Mouse (Mus musculus) Patski (cell line): ENCODE measurements around the gene Sf3a2. TPM values are rescaled to one million over a fixed set of nuclear protein-coding genes. Genes with fewer than 3 reads are reported as not detected.
A peak's percentile ranks its signal among the peaks of the same experiment; 100 is the strongest.

Experiments
- ATAC-seq: fragments of 100-300 bp; one replicate; pipeline ENCODE4 v1.8.0; 2021
- CTCF ChIA-PET: fragments of 350-600 bp; sonication (Branson Sonifier 250); formaldehyde crosslinking; loops from one replicate; lab custom pipeline; 2022; ENCODE audit warnings: inconsistent platforms; lab: Charles Lee
- POLR2A ChIA-PET: fragments of 350-600 bp; sonication (Branson Sonifier 250); formaldehyde crosslinking; loops from one replicate; lab custom pipeline; 2022; ENCODE audit warnings: antibody characterized with exemption, inconsistent platforms; lab: Charles Lee
- DNase-seq: peaks from one replicate; pipeline ENCODE4 v3.0.0-alpha.2; 2011; ENCODE audit warnings: low read depth, low spot score
- H3K27me3 ChIP-seq: fragments of 371-371 bp; one replicate; pipeline ENCODE4 v1.5.1; 2021
- CTCF ChIP-seq: fragments of 100-300 bp; IDR thresholded peaks from one replicate; pipeline ENCODE4 v1.5.1; 2021
- in situ Hi-C: fragments of 300-500 bp; cut with MboI; formaldehyde crosslinking; loops from 3 replicates; pipeline ENCODE4 v1.11.1; 2018; ENCODE audit warnings: low pct_unique_long_range_greater_than_20kb, mixed read lengths
- polyA plus RNA-seq: library from polyadenylated mRNA; unstranded; gene quantifications from one replicate; pipeline ENCODE4 v1.2.3, GENCODE M21; 2021

Sf3a2 gene
- polyA plus RNA-seq, 1 experiment from 2014 or later, result 66.7 TPM

DNA sequence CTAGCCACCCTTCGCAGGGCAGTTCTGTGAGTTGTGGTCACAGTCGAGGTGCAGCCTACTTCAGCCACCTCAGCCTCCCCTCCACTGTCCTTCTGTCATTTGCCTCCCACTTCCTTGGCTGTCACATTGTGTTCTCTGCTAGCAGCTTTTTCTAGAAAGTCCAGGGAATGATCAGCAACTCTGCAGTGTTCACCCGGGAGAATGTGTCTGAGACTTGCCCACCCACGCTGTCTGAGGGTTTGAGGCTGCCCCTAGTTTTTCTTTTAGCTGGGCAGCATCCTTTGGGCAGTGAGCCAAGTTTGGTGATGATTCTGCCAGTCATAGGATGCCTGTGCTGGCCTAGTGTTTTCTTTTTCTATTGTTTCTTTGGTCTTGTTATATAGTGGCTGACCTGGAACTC lies 41.0 kb upstream of the Sf3a2 start:
- in situ Hi-C loops, result no loop called here
- no peak for TF ChIP-seq CTCF
- POLR2A ChIA-PET, result interaction anchor here (1.3 kb wide), 1 partner anchor 17 kb away, joined by 3 read pairs; no protein-coding TSS in a partner anchor
- no peaks in the 10 kb centered on the region for H3K27me3 ChIP-seq
- CTCF ChIA-PET, result interaction anchor here (1.1 to 7.0 kb wide), 4 partner anchors 10 to 24 kb away, joined by 3 to 43 read pairs (median 3); no protein-coding TSS in a partner anchor
- ATAC-seq (no peak), DNase-seq (no peak)

DNA sequence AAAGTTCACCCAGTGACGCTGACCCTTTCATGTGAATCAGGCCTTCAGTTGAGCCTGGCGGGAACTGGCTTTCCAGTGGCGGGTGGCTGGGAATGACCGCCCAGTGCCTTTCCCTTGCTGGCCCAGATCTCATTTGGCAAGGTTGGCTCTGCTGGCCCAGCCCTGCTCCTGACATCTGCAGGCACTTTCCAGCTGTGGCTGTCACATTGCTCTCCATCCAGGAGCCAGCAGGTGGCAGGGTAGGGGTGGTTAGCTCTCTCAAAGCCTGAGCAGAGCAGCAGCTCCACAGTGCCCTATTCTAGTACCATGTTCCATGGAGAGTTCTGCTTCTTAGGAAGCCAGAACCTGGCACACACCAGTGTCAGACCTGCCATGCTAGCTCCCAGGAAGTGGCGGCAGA lies 40.3 kb upstream of the Sf3a2 start:
- ChIA-PET POLR2A (interaction anchor here (0.5 to 1.3 kb wide), 2 partner anchors 17 to 186 kb away, joined by 3 to 4 read pairs; no protein-coding TSS in a partner anchor), CTCF (interaction anchor here (0.8 to 7.0 kb wide), 5 partner anchors 10 to 74 kb away, joined by 3 to 43 read pairs (median 3); no protein-coding TSS in a partner anchor)
- ATAC-seq, result no peak

DNA sequence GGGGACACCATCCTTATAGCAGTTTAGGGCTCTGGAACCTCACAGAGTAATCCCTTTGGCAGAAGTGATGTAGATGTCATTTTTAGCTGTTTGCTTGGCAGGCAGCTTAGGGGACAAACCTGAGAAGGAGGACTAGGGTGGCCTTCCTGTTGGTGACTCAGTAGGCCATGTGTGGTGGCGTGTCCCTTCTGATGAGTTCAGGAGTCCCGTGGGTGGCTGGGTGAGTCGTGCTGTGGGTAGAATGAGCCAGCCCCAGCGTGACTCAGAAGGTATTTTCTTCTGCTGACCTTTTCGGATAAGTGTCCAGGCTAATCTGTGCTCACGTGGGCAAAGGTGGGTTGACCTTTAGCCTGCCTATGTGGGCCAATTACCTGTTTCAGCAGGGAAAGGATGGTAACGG lies 39.3 kb upstream of the Sf3a2 start:
- in situ Hi-C loops, result no loop called here
- DNase-seq, result no peak
- CTCF ChIA-PET, result interaction anchor here (1.4 to 7.0 kb wide), 4 partner anchors 12 to 23 kb away, joined by 3 to 43 read pairs (median 4); no protein-coding TSS in a partner anchor
- H3K27me3 ChIP-seq, result no peaks in the 10 kb centered on the region
- no peak for TF ChIP-seq CTCF
- no peak for ATAC-seq
- POLR2A ChIA-PET, result interaction anchor here (0.8 kb wide), 1 partner anchor 39 kb away, joined by 3 read pairs; the partner anchor contains the start of gene Sf3a2

More for the DNA sequence above, 40.3 kb upstream of the Sf3a2 start:
- in situ Hi-C loops, result no loop called here
- TF ChIP-seq CTCF, result no peak
- no peaks in the 10 kb centered on the region for H3K27me3 ChIP-seq
- no peak for DNase-seq

DNA sequence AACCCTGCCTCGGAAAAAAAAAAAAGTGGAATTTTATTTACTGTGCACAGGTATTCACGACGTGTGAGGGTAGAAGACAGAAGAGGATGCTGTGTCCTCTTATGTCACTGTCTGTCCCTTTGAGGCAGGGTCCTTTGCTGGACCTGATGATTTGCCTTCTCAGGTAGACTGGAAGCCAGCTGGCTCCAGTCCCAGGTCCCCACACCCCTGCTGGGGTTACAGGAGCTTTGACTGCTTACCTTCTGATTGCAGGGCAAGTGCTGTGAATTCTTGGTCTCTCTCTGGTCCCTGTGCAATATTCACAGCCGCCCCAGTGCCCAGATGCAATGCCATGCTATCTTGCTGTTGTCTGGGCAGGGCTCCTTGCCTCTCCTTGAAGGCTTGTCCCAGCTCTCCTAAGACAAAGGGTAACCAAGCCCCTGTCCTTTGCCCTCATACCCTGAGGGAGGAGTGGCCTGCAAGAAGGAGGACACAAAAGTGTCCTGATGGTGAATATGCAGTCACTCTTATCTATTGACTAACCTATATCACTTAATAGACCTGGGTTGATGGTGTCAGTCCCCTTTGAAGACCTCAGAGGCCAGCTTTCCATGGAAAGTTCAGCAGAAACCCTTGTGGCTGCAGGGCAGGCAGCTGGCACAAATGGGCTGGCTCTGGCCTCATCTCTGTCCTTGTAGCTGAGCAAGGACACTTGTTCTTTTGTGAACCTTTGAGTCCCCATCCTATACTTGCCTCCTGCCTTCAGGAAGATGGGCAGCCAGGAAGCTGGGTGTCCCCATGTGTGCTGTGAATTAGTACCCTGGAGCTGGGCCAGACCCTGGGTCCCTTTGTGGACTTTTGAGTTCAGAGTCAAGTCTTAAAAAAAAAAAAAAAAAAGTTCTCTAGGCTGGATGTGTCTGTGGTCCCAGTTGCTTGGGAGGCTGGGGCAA lies 37.1 kb upstream of the Sf3a2 start:
- in situ Hi-C loops, result no loop called here
- ATAC-seq, result no peak
- CTCF ChIA-PET, result interaction anchor here (7.0 kb wide), 1 partner anchor 13 kb away, joined by 43 read pairs; no protein-coding TSS in a partner anchor

DNA sequence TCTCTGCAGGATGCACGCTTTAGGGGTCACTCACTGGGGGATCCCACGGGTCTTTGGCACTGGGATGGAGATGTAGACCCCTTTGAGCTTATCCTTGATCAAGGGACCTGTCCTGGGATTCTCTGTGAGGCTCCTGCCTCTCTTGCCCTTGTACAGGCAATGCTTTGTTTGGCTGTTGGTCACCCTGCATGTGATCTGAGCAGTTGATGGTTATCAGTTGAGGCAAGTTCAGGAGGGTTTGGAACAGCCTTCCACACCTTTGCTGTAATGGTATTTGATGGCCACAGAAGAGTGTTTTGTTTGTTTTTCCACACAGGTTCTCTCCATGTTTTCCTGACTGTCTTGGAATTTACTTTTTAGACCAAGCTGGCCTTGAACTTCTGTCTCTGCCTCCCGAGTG lies 36.2 kb upstream of the Sf3a2 start:
- H3K27me3 ChIP-seq, result no peaks in the 10 kb centered on the region
- TF ChIP-seq CTCF, result no peak
- in situ Hi-C loops, result no loop called here
- ChIA-PET CTCF (interaction anchor here (7.0 kb wide), 1 partner anchor 12 kb away, joined by 43 read pairs; no protein-coding TSS in a partner anchor), POLR2A (no interaction called here)
- no peak for ATAC-seq
- DNase-seq, result no peak

More for the DNA sequence above, 37.1 kb upstream of the Sf3a2 start:
- TF ChIP-seq CTCF, result no peak
- POLR2A ChIA-PET, result interaction anchor here (0.7 to 0.8 kb wide), 2 partner anchors 21 to 23 kb away, joined by 3 to 9 read pairs; no protein-coding TSS in a partner anchor
- DNase-seq, result no peak
- H3K27me3 ChIP-seq, result no peaks in the 10 kb centered on the region

DNA sequence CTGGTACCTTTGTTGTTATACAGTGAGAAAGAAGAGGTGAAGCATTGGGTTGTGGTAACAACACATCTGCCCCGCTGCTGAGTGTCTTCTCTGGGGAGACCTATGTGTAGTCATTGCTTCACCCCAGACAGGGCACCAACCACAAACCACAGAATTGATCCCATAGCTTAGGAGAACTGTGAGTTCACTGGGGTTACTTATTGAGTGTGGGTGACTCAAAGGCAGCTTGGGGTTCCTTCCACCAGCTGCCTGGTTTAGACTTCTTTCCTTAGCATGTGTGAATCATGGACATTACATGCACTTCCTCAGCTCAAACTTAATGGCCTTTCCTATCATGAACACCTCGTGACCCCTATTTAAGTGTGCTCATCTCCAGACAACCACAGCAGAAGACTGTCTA lies 34.5 kb upstream of the Sf3a2 start:
- ChIA-PET POLR2A (no interaction called here), CTCF (interaction anchor here (1.6 to 2.6 kb wide), 2 partner anchors 11 to 12 kb away, joined by 8 to 9 read pairs; no protein-coding TSS in a partner anchor)
- in situ Hi-C loops, result no loop called here
- no peak for TF ChIP-seq CTCF
- ATAC-seq (peak; percentile 61), DNase-seq (peak; percentile 85)
- no peaks in the 10 kb centered on the region for H3K27me3 ChIP-seq

DNA sequence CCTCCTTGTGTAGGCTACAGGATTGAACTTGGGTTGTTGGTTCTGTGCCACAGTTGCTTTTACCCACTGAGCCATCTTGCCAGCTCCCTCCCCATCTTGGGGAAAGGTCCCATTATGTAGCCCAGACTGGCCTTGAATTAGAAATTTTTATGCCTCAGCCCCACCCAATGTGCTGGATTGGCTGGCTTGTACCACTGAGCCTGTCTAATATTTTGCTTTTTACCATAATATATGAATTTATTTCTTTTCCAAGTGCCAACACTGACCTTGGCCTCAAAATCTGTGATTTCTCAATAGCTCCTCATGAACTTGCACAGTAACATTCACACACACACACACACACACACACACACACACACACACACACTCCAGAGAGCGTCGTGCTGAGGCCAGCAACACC lies 32.3 kb upstream of the Sf3a2 start:
- POLR2A ChIA-PET, result interaction anchor here (1.2 to 1.3 kb wide), 3 partner anchors 12 to 16 kb away, joined by 3 to 5 read pairs (median 3); no protein-coding TSS in a partner anchor
- CTCF ChIA-PET, result interaction anchor here (1.2 to 2.0 kb wide), 2 partner anchors 9 to 18 kb away, joined by 3 to 8 read pairs; no protein-coding TSS in a partner anchor
- ATAC-seq, result no peak
- DNase-seq, result no peak
- in situ Hi-C loops, result no loop called here
- TF ChIP-seq CTCF, result no peak
- H3K27me3 ChIP-seq, result no peaks in the 10 kb centered on the region

DNA sequence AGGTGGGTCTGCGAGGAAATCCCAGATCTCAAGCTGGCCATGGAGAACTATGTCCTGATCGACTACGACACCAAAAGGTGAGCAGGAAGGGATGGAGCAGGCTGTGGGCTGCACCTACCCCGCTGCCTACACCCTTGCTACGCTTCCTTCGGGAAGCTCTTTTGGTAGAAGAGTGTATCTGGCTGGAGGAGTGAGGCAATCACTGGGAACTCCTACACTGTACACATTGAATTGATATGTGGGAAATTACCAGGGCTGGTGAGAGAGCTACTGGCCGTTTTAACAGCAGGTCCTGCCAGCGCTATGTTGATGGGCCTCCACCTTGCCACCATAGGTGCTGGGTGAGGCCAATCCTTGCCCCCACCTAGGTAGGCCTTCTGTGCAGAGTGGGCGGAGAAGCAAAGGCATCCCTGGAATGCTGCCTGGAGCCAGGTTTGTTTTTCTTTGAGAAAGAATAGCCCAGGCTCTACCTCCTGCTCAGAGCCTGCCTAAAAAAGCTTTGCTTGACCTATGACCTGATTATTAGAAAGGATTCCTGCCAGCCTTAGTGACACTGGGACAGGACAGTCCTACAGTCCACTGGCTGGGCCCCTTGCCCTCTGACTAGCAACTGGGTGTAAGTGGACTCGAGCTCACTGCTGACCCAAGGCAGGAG lies 31.7 kb upstream of the Sf3a2 start:
- no peaks in the 10 kb centered on the region for H3K27me3 ChIP-seq
- in situ Hi-C loops, result no loop called here
- no peak for ATAC-seq
- CTCF ChIA-PET, result interaction anchor here (1.2 to 2.0 kb wide), 2 partner anchors 8 to 19 kb away, joined by 3 to 8 read pairs; no protein-coding TSS in a partner anchor
- no peak for DNase-seq
- POLR2A ChIA-PET, result interaction anchor here (0.5 to 1.3 kb wide), 3 partner anchors 13 to 794 kb away, joined by 3 to 5 read pairs (median 3); no protein-coding TSS in a partner anchor
- no peak for TF ChIP-seq CTCF

DNA sequence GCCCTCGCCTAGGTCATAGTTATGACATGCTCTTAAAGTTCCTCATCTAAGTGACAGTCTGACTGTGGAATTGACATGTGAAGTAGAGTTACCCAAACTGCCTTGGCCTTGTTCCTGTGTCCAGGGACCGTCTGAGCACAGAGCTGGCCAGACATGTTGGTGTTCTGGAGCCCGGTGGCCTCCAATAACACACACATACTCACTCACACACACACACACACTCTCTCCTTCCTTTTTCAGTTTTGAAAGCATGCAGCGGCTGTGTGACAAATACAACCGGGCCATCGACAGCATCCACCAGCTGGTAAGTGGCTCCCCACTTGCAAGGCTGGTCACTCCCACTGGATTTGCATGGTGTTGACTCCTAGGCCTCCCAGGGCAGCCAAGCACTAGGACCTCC lies 29.6 kb upstream of the Sf3a2 start:
- no peak for DNase-seq
- ChIA-PET POLR2A (no interaction called here), CTCF (no interaction called here)
- no peaks in the 10 kb centered on the region for H3K27me3 ChIP-seq
- in situ Hi-C loops, result no loop called here
- TF ChIP-seq CTCF, result no peak
- ATAC-seq, result no peak

DNA sequence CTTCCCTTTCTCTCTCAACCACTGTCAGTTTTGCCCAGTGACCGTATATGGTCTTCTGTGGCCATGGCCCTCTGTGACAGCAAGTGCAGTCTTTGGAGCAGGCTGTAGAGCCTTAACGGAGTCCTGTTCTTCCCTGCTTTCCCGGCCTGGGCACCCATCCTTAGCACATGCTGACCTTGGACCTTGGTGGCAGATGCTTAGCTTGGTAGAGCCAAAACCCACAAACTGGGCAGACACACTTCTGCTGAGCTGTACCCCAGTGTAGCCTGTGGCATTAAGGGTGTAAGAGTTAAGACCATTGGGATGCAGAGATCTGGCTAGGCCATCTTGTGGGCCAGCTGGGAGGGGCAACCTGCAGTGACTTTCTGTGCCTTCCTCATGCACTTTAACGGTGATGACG lies 24.2 kb upstream of the Sf3a2 start:
- ATAC-seq (no peak), DNase-seq (no peak)
- in situ Hi-C loops, result no loop called here
- POLR2A ChIA-PET, result no interaction called here
- no peak for TF ChIP-seq CTCF
- no peaks in the 10 kb centered on the region for H3K27me3 ChIP-seq
- CTCF ChIA-PET, result interaction anchor here (1.1 to 8.8 kb wide), 8 partner anchors 8 to 36 kb away, joined by 3 to 43 read pairs (median 10); no protein-coding TSS in a partner anchor
